Mouse (Mus musculus) liver, postnatal 0 days (tissue): ENCODE measurements around the gene Fndc1.

Experiments
- CTCF ChIP-seq: sonication (generic); IDR thresholded peaks from 2 replicates; pipeline ENCODE4 v1.5.1; 2016; ENCODE audit warnings: antibody characterized with exemption, low read depth
- EP300 ChIP-seq: IDR thresholded peaks from 2 replicates; pipeline ENCODE4 v1.6.1; 2016; ENCODE audit warnings: antibody characterized with exemption, low read depth, mild to moderate bottlenecking

- TF ChIP-seq CTCF (no peak), EP300 (no peak)
Observed at GRCm38 (mm10) chr17:7874776-7875531, 47.9 kb upstream of the Fndc1 start.
